Mouse (Mus musculus): ENCODE results near the gene Cfap99.
A peak's percentile ranks its signal among the peaks of the same experiment; 100 is the strongest.

Gene Cfap99

DNA sequence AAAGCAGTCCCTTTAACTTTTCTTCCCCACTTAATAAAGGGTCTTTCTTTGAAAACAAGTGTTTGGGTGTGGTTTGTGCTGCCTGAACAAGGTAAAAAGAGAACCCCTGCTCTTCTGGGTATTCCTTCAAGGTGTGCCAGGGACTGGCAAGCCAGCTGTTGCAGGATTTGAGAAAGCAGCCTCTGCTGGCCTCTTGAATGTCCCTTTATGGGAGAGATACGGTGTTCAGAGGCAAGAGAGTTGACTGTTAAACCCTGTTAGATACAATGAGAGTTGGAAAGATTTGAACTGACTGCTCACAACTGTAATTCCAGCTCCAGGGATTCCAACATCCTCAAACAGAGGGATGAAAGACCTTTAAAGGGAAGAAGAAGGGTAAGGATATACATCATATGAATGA, 45.7 kb downstream of the Cfap99 start:
- no peak for DNase-seq (ENCODE audit: low spot score)

GRCm38 (mm10) chr5:34335539-34336096, 47.2 kb downstream of the Cfap99 start:
- no peak for DNase-seq (ENCODE audit: low spot score)

- peak; percentile 97 for DNase-seq (ENCODE audit: low spot score)
Observed at GRCm38 (mm10) chr5:34336097-34336774, 47.8 kb downstream of the Cfap99 start, which contains the start of gene Rnf4. Gene Rnf4, plus strand, starts transcription at chr5:34336289.

- peak; percentile 73 for DNase-seq (ENCODE audit: low spot score)
Observed at GRCm38 (mm10) chr5:34336775-34337450, 48.5 kb downstream of the Cfap99 start.

- DNase-seq (ENCODE audit: low spot score): no peak
Observed at GRCm38 (mm10) chr5:34340246-34340645, 51.8 kb downstream of the Cfap99 start.

DNA sequence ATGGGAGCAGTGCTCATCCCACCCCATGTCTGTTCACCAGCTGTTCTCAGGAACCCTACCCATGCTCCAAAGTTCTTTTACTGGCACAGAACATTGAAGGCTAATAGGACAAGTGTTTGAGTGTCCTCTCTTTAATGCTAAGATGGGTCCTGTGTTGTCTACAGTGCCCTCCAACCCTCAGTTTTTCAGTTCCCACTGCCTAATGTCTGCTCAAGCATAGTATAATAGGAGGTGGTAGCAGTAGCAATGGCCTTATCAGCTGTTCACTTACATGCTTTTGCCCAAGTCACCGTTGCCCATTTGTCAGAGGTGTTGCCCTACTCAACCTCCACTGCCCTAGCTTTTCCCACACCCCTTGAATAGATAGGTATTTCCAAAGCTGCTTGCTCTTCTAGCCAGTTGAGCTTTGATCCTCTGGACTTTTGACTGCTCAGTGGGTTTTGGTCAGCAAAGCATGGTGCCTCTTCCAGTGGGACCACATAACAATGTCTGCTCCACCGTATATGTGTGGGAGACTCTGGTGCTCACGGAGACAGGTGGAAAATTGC, 63.8 kb downstream of the Cfap99 start:
- no peak for DNase-seq (ENCODE audit: low spot score)

DNA sequence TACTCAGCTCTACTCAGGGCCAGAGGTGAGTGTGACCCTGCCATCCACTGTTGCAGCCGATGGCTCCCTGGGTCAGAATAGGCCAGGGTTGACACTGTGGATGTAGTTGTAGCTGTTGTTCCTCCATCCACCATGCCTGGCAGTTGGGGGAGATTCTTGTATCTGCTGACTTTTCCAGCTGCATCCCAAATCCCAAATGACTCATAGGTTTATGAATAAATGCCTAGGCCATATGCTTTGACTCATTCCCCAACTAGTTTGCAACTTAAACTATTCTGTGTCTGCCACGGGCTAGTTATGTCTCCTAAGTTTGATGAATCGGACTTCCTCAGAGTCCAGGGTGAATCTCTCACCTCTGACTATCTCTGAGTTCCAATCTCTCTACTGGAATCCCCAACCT, 71.9 kb downstream of the Cfap99 start:
- no peak for DNase-seq (ENCODE audit: low spot score)

DNA sequence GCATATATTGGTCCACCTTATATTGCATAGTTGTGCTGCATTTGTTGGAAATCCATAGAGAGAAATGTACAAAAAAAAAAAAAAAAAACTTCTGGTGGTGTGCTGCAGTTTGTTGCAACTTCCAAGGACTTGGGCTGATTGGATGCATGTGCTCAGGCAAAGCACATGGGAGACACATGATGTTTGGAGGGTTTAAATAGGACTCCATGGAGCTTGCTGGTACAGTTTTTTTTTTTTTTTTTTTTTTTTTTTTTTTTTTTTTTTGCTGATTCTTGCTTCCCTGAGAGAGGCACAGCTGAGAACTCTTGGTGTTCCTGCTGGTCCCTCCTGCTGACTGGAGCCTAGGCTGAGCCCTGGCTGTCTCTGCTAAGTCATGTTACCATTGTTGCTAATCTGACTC, 74.7 kb downstream of the Cfap99 start:
- DNase-seq (ENCODE audit: low spot score): no peak

DNA sequence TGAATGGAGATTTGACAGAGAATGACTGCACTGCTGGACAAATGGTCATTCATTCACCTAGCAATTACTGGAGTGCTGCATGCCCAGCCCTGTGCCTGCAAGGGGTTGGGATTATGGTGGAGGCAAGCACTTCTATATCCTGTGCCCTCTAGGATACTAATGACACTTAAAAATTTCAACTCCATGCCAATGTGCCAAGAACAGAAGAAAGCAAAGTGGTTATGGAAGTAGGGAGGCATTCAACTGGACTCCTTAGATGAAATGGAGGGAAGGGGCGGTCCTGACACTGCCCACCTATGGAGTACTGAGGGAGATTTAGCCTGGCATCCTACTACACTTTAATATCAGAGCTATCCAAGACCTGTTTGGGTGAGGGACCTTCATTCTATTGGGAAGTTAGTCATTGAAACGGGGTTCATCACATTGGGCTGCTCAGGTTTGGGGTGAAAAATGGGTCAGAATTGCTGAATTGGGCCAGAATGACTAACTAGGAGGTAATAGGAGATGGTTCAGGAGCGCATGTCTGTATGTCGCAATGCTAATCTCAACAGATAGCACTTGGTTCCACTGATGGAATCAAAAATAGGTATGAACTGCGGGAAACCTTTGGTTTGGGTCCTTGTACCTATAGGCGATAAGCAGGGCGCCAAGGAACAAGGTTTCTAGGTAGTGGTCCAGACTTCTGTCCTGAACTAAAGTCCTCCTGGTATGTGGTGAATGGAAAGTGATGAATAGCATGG, 80.3 kb downstream of the Cfap99 start:
- DNase-seq (ENCODE audit: low spot score): no peak

DNA sequence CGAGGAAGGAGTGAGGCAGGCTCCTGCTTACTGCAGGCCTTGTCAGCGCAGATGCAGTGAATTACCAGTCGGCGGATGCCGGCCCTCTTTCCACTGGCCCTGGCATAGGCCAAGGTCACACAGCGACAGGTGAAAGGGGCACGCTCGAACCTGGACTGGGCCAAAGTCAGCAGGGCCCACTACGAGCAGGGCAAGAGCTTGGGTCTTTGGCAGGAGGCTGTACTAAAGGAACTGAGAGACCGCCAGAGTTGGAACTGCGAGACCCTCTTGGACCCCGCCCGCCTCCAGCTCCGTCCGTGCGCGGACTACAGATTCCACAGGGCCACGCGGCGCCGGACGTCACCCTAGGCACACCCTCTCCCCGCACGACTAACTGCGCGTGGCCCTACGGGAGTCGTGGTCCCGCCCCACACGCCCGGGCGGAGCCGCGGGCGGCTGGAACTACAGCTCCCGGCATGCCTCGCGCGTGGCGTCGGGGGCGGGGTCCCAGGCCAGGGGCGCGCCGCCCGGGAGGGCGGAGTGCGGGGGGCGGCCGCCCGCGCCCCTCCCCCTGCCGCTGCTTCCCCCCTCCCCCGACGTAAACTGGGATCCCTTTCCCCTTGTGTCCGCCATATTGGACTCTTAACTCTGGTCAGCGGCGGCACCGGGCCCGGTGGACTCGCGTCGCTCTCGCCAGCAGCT, 81.1 kb downstream of the Cfap99 start, which contains the start of gene Fam193a:
TSS of gene Fam193a (plus strand) at position 593 of the 681 bp plus-strand sequence.
- DNase-seq (ENCODE audit: low spot score): peak; percentile 96

- DNase-seq (ENCODE audit: low spot score): peak; percentile 12
Observed at GRCm38 (mm10) chr5:34370022-34370823, 81.8 kb downstream of the Cfap99 start.

GRCm38 (mm10) chr5:34370840-34371239, 82.4 kb downstream of the Cfap99 start:
- no peak for DNase-seq (ENCODE audit: low spot score)

DNA sequence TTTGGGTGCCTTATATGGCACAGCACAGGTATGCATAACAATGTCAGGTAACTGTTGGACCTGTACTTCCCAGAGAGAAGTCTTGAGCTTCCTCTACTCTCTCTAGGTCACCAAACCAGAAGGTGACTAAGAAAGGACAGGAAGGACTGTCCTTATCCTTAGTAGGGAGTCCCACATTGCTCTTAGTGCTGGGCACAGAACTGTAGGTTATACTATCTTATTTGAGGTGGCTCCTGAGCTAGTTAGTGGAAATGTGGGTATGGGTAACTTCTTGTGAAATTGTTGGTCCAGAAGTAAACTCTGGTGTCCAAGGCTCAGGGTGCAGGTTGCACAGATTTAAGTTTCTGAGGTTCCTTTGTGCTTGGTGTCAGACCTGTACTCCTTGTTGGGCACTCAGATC, 83.7 kb downstream of the Cfap99 start:
- no peak for DNase-seq (ENCODE audit: low spot score)

- no peak for DNase-seq (ENCODE audit: low spot score)
Observed at GRCm38 (mm10) chr5:34372541-34372940, 84.1 kb downstream of the Cfap99 start.

All from yolk sac, embryonic 10.5 days (tissue).